Mouse (Mus musculus) embryo, embryonic 11.5 days (tissue): ENCODE measurements at regions not wholly inside any gene's neighbourhood (a gene's known extent, or its start where the extent isn't known, plus 50 kb on each side); places are given as distances from the start of the nearest gene placed in this dataset.
"Not testable (repeated sequence)": the region's sequence is repeated elsewhere in the genome, so short reads cannot be mapped to it uniquely, and the experiment has no call there.

ENCODE experiments used
- DNase-seq: peaks from one replicate; pipeline ENCODE4 v3.0.0-alpha.2; 2012; ENCODE audit warnings: low read depth, low spot score

DNA sequence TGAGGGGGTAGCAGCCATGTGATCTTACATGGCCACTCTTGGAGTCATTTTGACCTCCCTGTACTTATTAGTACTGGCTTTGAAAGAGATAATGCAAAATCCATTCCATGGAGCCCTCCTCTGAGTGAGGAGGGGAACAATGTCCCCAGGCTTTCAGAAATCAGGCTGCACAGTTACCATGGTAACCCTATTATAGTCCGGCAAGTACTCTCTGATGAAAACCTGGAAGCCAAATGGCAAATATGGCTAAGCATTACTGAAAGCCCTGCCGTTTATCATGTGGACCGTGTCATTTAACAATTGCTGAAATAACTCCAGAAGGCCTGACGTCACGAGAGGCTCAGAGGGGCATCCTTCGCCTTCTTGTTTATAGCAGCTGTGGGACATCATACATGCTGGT lies 82.5 kb upstream of the Xcl1 start:
- DNase-seq = no peak

DNA sequence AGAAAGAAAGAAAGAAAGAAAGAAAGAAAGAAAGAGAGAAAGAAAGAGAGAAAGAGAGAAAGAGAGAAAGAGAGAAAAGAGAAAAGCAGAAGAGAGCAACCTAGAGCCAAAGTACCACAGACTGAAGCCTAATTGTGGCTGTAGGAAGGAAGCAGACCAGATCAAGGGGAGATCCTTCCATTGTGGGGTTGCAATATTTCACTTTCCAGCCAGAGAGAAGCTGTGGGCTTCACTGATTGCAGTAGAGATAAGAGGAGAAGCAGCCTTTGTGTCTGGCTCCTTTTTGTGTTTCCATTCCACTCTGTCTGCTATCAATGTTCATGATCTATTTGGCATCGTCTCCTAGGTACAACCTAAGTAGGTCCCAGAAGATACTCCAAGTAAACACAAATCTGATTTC lies 79.0 kb upstream of the Xcl1 start:
- DNase-seq = no peak

GRCm38 (mm10) chr1:165013428-165013827 lies 78.1 kb upstream of the Xcl1 start:
- no peak for DNase-seq

GRCm38 (mm10) chr1:165012376-165012775 lies 77.0 kb upstream of the Xcl1 start:
- no peak for DNase-seq

GRCm38 (mm10) chr1:164999515-164999914 lies 64.2 kb upstream of the Xcl1 start:
- DNase-seq = no peak

- DNase-seq = no peak
Measured at GRCm38 (mm10) chr1:164998621-164999020, 63.3 kb upstream of the Xcl1 start.

- DNase-seq = no peak
Measured at GRCm38 (mm10) chr1:164997660-164998059, 62.3 kb upstream of the Xcl1 start.

GRCm38 (mm10) chr1:164994247-164994660 lies 58.9 kb upstream of the Xcl1 start:
- DNase-seq = no peak

GRCm38 (mm10) chr1:164993175-164993875 lies 58.0 kb upstream of the Xcl1 start:
- DNase-seq = not testable (repeated sequence)

- no peak for DNase-seq
Measured at GRCm38 (mm10) chr1:164988982-164989381, 53.7 kb upstream of the Xcl1 start.

- DNase-seq = no peak
Measured at GRCm38 (mm10) chr1:164988191-164988590, 52.9 kb upstream of the Xcl1 start.

- not testable (repeated sequence) for DNase-seq
Measured at GRCm38 (mm10) chr1:164985521-164985920, 50.2 kb upstream of the Xcl1 start.
